Mouse (Mus musculus) T-helper 2 cell (primary cell): ENCODE measurements around the gene Lrrc1.

Experiments used
- in situ Hi-C: fragments of 300-600 bp; cut with MboI, MseI; formaldehyde crosslinking; loops from one replicate; pipeline ENCODE4 v1.15.1; 2025; ENCODE audit warnings: high pct_unique_total_duplicates

The Lrrc1 gene

GRCm38 (mm10) chr9:77388956-77389355, 155.7 kb downstream of the Lrrc1 start:
- in situ Hi-C loops: no loop called here

GRCm38 (mm10) chr9:77386751-77387150, 157.9 kb downstream of the Lrrc1 start:
- in situ Hi-C loops: no loop called here

- in situ Hi-C loops: no loop called here
Observed at GRCm38 (mm10) chr9:77385611-77386010, 159.1 kb downstream of the Lrrc1 start.

GRCm38 (mm10) chr9:77384651-77385050, 160.0 kb downstream of the Lrrc1 start:
- in situ Hi-C loops: no loop called here

- in situ Hi-C loops: no loop called here
Observed at GRCm38 (mm10) chr9:77383951-77384350, 160.7 kb downstream of the Lrrc1 start.

- in situ Hi-C loops: no loop called here
Observed at GRCm38 (mm10) chr9:77382514-77382913, 162.2 kb downstream of the Lrrc1 start.

- in situ Hi-C loops: no loop called here
Observed at GRCm38 (mm10) chr9:77381565-77381964, 163.1 kb downstream of the Lrrc1 start.
